Mouse (Mus musculus) bone marrow, adult 2 months (tissue): Measurements from ENCODE around the gene Olfr629.

Experiments used
- CTCF ChIP-seq: fragments of 200-500 bp; IDR thresholded peaks from 2 replicates; pipeline ENCODE4 v1.5.1; 2011; ENCODE audit warnings: low read length, control low read depth; ENCODE audit not compliant: control insufficient read depth, insufficient read depth
- POLR2A ChIP-seq: fragments of 200-500 bp; IDR thresholded peaks from 2 replicates; pipeline ENCODE4 v1.6.1; 2011; ENCODE audit warnings: low read depth, mild to moderate bottlenecking, control low read depth, low read length, borderline replicate concordance; ENCODE audit not compliant: control insufficient read depth

- TF ChIP-seq CTCF (no peak), POLR2A (no peak)
Measured at GRCm38 (mm10) chr7:103757233-103757632, 12.5 kb upstream of the Olfr629 start, which contains the start of gene Olfr630.
